Mouse (Mus musculus) limb, embryonic 15.5 days (tissue): ENCODE measurements around the gene Top3a. TPM values are rescaled to one million over a fixed set of nuclear protein-coding genes. Genes with fewer than 3 reads are reported as not detected.

Experiments used
- ATAC-seq: fragments of 200-750 bp; cut with Nextera tagmentation; 2 replicates; pipeline ENCODE4 v1.8.0; 2017; ENCODE audit warnings: low read depth, moderate TSS enrichment; ENCODE audit not compliant: insufficient number of reproducible peaks, low FRiP score, low TSS enrichment
- H3K27ac ChIP-seq: fragments of 300-500 bp; sonication (generic); 2 replicates; pipeline ENCODE4 v1.5.1; 2015; ENCODE audit warnings: moderate library complexity, mild to moderate bottlenecking, inconsistent platforms
- H3K27me3 ChIP-seq: fragments of 300-500 bp; sonication (generic); 2 replicates; pipeline ENCODE4 v1.6.1; 2015; ENCODE audit warnings: inconsistent platforms
- H3K36me3 ChIP-seq: fragments of 300-500 bp; sonication (generic); 2 replicates; pipeline ENCODE4 v1.6.1; 2015; ENCODE audit warnings: inconsistent platforms
- H3K4me1 ChIP-seq: fragments of 300-500 bp; sonication (generic); 2 replicates; pipeline ENCODE4 v1.6.1; 2015; ENCODE audit warnings: inconsistent platforms
- H3K4me2 ChIP-seq: fragments of 300-500 bp; sonication (generic); 2 replicates; pipeline ENCODE4 v1.6.1; 2015; ENCODE audit warnings: mild to moderate bottlenecking, inconsistent platforms
- H3K4me3 ChIP-seq: fragments of 300-500 bp; sonication (generic); 2 replicates; pipeline ENCODE4 v1.5.1; 2015; ENCODE audit warnings: mild to moderate bottlenecking, inconsistent platforms
- H3K9ac ChIP-seq: fragments of 300-500 bp; sonication (generic); 2 replicates; pipeline ENCODE4 v1.6.1; 2015; ENCODE audit warnings: inconsistent platforms
- H3K9me3 ChIP-seq: fragments of 300-500 bp; sonication (generic); 2 replicates; pipeline ENCODE4 v1.6.1; 2016; ENCODE audit warnings: inconsistent platforms
- WGBS: fragments of 180-500 bp; shearing (Covaris S2); methylation state at CpG from one replicate; pipeline ENCODE4 v1.1.7; 2015; 5-methylcytosine and 5-hydroxymethylcytosine counted together
- polyA plus RNA-seq: library from polyadenylated mRNA; unstranded; fragments of >200 nt; fragmentation: Nextera tagmentation; extraction: Ambion mirVana; gene quantifications from 2 replicates; pipeline ENCODE4 v1.2.1, GENCODE M21; 2015

Gene Top3a
- polyA plus RNA-seq, 1 experiment from 2014 or later: 16.0 TPM

DNA sequence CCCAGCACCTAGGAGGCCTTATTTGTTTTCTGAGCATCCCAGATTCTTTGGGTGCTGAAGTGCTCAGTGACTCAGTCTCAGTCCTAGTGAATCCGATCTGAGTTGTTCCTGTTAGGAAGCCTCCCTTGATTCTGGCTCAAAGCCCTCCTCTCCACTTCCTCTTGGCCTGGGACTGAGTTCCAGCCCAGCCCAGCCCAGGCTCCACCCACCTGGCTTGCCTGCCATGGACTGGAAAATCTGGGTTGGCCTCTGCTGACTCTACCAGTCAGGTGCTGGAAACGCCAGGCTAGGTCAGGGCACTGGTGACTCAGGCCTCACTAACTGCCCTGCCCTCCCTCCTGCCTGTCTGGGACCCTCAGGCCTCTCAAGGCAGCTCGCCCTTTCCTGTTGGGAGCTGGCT, 69.5 kb downstream of the Top3a start:
- H3K36me3 ChIP-seq: peaks cover 96% of the 10 kb centered on the region
- H3K4me1 ChIP-seq: peaks cover 14% of the 10 kb centered on the region
- H3K9ac ChIP-seq: no peak overlapping the region
- H3K9me3 ChIP-seq: no peaks in the 10 kb centered on the region
- H3K4me3 ChIP-seq: no peak overlapping the region
- no peaks in the 10 kb centered on the region for H3K27me3 ChIP-seq
- ATAC-seq: 0 out of 2 replicates have a peak, but pooled peaks have one; percentile 13
- H3K4me2 ChIP-seq: no peak overlapping the region
- no peak overlapping the region for H3K27ac ChIP-seq
- 63% methylated on average over 3 of the region's 3 CpGs for WGBS

DNA sequence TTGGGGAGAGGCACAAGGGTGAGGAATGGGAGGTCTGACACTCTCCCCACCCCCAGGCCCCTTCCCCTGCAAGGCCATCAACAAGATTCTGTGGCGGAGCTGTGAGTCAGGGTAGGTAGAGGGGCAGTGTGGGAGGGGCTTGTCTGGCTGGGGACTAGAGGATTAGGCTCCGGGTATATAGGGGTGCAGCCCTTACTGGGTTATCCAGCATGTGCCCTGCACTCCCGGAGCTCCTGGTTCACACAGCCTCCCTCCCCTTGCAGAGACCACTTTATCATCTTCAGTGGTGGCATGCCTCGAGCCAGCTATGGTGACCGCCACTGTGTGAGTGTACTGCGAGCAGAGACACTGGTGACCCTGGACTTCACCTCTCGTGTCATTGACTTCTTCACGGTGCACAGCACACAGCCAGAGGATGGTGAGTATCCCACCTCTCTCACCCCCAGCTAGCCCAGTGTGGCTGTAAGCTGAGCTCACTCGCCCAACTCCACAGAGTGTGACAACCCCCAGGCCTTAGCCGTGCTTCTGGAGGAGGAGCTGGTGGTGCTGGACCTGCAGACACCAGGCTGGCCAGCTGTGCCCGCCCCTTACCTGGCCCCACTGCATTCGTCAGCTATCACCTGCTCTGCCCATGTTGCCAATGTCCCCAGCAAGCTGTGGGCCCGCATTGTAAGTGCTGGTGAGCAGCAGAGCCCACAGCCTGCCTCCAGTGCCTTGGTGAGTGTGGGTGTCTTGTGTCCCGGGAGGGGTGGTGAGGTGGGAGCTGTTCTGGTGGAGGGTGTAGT, 70.3 kb downstream of the Top3a start:
- H3K36me3 ChIP-seq: peaks cover 92% of the 10 kb centered on the region
- WGBS: 87% methylated on average over 14 of the region's 14 CpGs

DNA sequence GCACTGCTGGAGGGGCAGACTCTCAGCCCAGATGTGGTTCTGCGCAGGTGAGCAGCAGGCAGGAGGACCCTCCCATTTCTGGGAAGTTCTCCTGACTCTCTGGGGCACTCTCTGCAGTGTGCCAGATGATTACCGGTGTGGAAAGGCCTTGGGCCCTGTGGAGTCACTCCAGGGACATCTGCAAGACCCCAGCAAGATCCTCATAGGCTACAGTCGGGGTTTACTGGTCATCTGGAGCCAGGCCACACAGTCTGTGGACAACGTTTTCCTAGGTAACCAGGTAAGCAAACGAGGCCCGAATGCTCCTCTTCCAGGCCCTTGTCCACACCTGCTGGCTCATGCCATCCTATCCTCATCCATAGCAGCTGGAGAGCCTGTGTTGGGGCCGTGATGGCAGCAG, 71.1 kb downstream of the Top3a start:
- H3K36me3 ChIP-seq: peaks cover 84% of the 10 kb centered on the region
- ATAC-seq: no peak

More for the DNA sequence above, 70.3 kb downstream of the Top3a start:
- Histone ChIP-seq H3K27me3 (no peaks in the 10 kb centered on the region), H3K4me2 (no peak overlapping the region), H3K9me3 (no peaks in the 10 kb centered on the region), H3K9ac (no peak overlapping the region), H3K4me1 (peaks cover 18% of the 10 kb centered on the region), H3K4me3 (no peak overlapping the region), H3K27ac (peak overlapping the region; percentile 28; the same call in 1 of the 2 replicates)
- no peak; the same call in 1 of the 2 replicates for ATAC-seq

DNA sequence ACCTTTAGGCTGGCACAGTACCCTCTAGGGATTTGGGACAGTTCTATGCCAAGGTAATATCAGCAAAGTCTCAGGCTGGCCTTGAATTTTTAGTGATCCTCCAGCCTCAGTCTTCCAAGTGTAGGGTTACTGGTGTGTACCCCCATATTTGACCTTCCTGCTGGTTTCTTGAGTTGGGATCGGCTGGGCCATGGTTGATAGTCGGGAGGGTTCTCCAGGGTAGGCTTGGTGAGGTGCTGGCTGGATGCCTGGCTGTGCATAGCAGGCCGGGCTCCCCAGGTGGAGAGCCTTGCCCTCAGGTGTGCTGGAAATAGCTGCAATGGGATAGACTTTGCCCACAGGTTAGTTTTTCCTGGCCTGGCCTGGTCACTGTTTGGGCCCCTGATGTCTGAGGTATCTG, 71.9 kb downstream of the Top3a start:
- Histone ChIP-seq H3K4me2 (no peak overlapping the region), H3K27me3 (no peaks in the 10 kb centered on the region), H3K4me3 (no peak overlapping the region), H3K9ac (no peak overlapping the region), H3K4me1 (peaks cover 34% of the 10 kb centered on the region), H3K27ac (no peak overlapping the region), H3K36me3 (peaks cover 76% of the 10 kb centered on the region), H3K9me3 (no peaks in the 10 kb centered on the region)
- WGBS: 94% methylated on average over 3 of the region's 3 CpGs
- ATAC-seq: no peak

More for the DNA sequence above, 71.1 kb downstream of the Top3a start:
- no peak overlapping the region for H3K4me2 ChIP-seq
- 91% methylated on average over 7 of the region's 7 CpGs for WGBS
- no peak overlapping the region for H3K27ac ChIP-seq
- H3K4me1 ChIP-seq: peaks cover 26% of the 10 kb centered on the region
- no peak overlapping the region for H3K9ac ChIP-seq
- no peak overlapping the region for H3K4me3 ChIP-seq
- no peaks in the 10 kb centered on the region for H3K27me3 ChIP-seq
- H3K9me3 ChIP-seq: no peaks in the 10 kb centered on the region

DNA sequence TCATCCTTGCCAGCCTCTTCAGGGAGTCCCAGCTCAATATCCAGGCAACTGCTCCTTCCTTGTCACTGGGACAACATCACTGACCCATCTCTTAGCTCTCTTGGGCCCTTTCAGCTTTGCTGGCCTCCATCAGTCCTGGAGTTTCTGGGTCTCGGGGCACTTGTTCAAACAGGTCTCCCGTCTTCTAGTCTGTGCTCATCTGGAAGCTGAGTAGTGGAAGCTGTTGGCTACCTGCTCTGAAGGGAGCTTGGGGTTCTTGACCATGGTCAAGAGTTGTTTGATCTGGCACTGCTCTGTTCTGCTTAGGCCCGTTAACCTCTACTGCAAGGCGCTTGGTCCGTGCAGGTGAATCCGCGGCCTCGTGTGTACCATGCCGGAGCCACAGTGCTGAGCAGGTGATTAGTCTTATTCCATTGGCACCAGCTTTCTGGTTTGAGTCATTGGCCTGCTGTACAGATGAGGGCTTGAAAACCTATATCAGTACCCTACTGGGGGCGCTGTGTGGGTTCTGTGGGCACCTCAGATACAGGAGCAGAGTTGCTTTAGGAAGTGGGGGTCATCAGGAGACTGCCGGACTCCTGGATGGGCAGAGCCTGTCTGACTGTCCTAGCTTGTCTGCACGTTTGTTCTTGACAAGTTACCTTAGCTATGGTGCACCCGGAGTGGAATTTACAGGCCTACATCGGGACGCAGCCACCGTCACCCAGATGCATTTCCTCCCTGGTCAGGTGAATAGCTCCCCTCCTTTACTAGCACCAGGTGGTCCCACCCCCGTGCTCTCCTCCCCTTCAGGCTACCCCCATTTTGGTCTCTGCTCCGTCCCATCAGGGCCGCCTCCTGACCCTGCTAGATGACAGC, 72.9 kb downstream of the Top3a start:
- H3K9me3 ChIP-seq: no peaks in the 10 kb centered on the region
- H3K9ac ChIP-seq: no peak overlapping the region
- no peak overlapping the region for H3K4me2 ChIP-seq
- H3K4me3 ChIP-seq: no peak overlapping the region
- peaks cover 66% of the 10 kb centered on the region for H3K36me3 ChIP-seq
- H3K27me3 ChIP-seq: no peaks in the 10 kb centered on the region
- ATAC-seq: no peak
- H3K27ac ChIP-seq: no peak overlapping the region
- 92% methylated on average over 19 of the region's 19 CpGs for WGBS
- H3K4me1 ChIP-seq: peaks cover 36% of the 10 kb centered on the region

DNA sequence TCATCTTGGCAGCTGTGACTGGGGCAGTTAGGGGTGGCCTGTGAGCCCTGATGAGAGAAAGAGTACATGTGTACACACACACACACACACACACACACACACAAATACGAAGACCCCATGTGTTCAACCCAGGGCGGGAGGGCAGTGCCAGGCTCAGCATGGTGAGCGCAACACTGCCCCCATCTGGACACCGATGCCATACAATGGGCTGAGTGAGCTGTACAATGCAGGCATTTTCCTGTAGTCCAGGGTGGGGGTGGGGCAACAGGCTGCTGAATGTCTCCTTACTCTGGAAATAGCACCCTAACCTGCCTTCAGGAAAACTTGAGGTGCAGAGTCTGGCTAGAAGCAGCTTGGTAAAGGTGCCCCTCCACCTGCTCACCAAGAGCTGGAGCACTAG, 74.0 kb downstream of the Top3a start:
- H3K9ac ChIP-seq: no peak overlapping the region
- WGBS: 42% methylated on average over 4 of the region's 4 CpGs
- H3K36me3 ChIP-seq: peaks cover 54% of the 10 kb centered on the region
- H3K4me3 ChIP-seq: no peak overlapping the region
- no peak for ATAC-seq
- peaks cover 43% of the 10 kb centered on the region for H3K4me1 ChIP-seq
- no peaks in the 10 kb centered on the region for H3K9me3 ChIP-seq
- H3K27ac ChIP-seq: no peak overlapping the region
- H3K4me2 ChIP-seq: no peak overlapping the region
- no peaks in the 10 kb centered on the region for H3K27me3 ChIP-seq

DNA sequence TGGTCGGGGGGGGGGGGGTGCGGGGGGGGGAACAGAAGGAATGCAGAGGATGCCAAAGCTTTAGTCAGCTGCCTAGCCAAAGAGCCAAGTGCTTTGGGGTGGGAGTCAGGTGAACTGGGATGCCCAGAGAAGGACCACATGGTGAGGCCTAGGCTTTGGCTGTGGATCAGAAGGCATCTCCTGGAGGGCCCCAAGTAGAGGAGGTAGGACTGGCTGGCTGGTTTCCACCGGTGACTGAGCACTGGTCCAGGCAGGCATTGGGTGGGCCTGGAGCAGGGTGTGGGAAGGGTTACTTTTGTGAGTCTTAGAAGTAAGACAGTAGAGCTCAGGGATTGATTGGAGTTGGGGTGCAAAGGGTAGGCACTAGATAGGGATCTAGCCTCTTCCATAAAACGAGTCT, 75.6 kb downstream of the Top3a start:
- WGBS: 75% methylated on average over 4 of the region's 4 CpGs
- no peaks in the 10 kb centered on the region for H3K9me3 ChIP-seq
- H3K27me3 ChIP-seq: no peaks in the 10 kb centered on the region
- H3K27ac ChIP-seq: no peak overlapping the region
- peaks cover 35% of the 10 kb centered on the region for H3K4me1 ChIP-seq
- no peak overlapping the region for H3K4me3 ChIP-seq
- H3K36me3 ChIP-seq: peaks cover 39% of the 10 kb centered on the region
- H3K9ac ChIP-seq: no peak overlapping the region
- no peak overlapping the region for H3K4me2 ChIP-seq
- no peak for ATAC-seq

GRCm38 (mm10) chr11:60700320-60701185, 76.6 kb downstream of the Top3a start:
- no peak for ATAC-seq
- WGBS: 28% methylated on average over 12 of the region's 12 CpGs

DNA sequence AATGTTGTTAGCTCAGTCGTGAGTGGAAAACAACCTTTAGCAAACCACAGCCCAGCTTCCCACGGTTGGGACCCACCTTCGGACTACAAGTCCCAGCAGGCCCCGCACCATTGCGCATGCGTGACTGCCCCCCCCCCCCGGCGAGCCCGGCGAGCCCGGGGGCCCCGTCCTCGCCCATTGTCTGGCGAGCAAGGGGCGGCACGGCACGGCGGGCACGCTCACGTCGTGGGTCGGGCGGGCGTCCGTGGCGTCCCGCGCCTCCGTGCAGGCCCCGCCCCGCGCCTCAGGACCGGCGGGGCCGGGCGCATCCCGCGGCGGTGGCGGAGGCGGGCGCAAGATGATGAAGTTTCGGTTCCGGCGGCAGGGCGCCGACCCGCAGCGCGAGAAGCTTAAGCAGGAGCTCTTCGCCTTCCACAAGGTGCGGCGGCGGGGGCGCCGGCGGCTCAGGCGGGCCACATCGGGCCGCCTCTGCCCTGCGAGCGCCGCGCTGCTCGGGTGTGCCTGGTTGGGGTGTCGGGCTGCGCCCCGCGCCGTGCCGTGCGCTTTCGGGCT, 77.6 kb downstream of the Top3a start, which contains the start of gene Llgl1:
Llgl1 (plus strand) TSS at position 200 of the 552 bp plus-strand sequence.
- peak within 1 kb of the TSS; percentile 96 for H3K9ac ChIP-seq
- peak within 1 kb of the TSS; percentile 73 for H3K4me2 ChIP-seq
- peaks cover 35% of the 10 kb centered on the region for H3K4me1 ChIP-seq
- peak; percentile 91 for ATAC-seq
- under 1% methylated on average over 67 of the region's 73 CpGs for WGBS
- H3K27ac ChIP-seq: peak within 1 kb of the TSS; percentile 87
- H3K9me3 ChIP-seq: no peaks in the 10 kb centered on the region
- no peaks in the 10 kb centered on the region for H3K27me3 ChIP-seq
- H3K4me3 ChIP-seq: peak within 1 kb of the TSS; percentile 89
- peaks cover 20% of the 10 kb centered on the region for H3K36me3 ChIP-seq

More at GRCm38 (mm10) chr11:60700320-60701185, 76.6 kb downstream of the Top3a start:
- no peaks in the 10 kb centered on the region for H3K27me3 ChIP-seq
- no peaks in the 10 kb centered on the region for H3K9me3 ChIP-seq
- H3K4me1 ChIP-seq: peaks cover 35% of the 10 kb centered on the region
- H3K4me3 ChIP-seq: peak overlapping the region; percentile 89
- H3K27ac ChIP-seq: peak overlapping the region; percentile 87; the same call in 1 of the 2 replicates
- H3K9ac ChIP-seq: peak overlapping the region; percentile 96
- H3K36me3 ChIP-seq: peaks cover 29% of the 10 kb centered on the region
- H3K4me2 ChIP-seq: peak overlapping the region; percentile 73

DNA sequence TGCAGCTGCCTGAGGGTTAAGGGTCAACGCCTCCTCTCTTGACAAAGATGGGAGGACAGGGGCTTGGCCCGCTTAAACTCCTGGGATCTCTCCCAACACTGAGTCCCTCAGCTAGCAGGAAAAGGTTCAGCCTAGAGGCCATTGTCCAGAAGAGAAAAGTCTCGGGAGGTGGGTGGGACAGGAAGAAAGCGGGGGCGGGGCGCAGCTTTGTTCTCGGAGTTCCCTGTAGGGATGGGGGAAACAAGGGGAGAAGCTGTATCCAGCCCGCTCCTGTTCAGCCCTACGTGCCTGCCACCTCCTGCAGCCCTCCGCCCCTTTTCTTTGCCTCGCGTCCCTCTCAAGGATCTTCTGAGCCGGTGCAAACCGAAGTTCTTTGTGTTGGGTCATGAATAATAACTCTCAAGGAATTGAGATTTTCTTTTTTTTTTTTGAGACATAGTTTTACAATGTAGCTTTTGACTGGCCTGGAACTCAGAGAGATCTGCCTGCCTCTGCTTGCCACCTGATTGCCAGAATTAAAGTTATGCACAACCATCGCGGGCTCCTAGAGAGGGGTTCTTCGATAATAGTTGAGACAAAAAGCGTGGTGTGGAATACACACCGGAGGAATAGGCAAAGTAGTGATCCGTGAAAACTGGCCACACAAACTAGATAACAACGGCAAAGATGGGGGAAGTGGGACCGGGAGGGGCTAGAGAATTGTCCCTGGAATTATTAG, 78.2 kb downstream of the Top3a start:
- H3K27ac ChIP-seq: peak overlapping the region; percentile 86
- peak overlapping the region; percentile 33; the same call in 1 of the 2 replicates for H3K9ac ChIP-seq
- no peaks in the 10 kb centered on the region for H3K9me3 ChIP-seq
- H3K4me1 ChIP-seq: peaks cover 35% of the 10 kb centered on the region
- H3K4me3 ChIP-seq: peak overlapping the region; percentile 89
- WGBS: 4% methylated on average over 22 of the region's 22 CpGs
- H3K36me3 ChIP-seq: peaks cover 13% of the 10 kb centered on the region; the same call in 1 of the 2 replicates
- peak overlapping the region; percentile 73 for H3K4me2 ChIP-seq
- H3K27me3 ChIP-seq: no peaks in the 10 kb centered on the region
- ATAC-seq: no peak
